In genomic region chr4:154907833-154908232, GRCm38 (mm10) we compare ENCODE assay signal across 8 mouse cellular contexts. TPM values are rescaled to one million over a fixed set of nuclear protein-coding genes. Genes with fewer than 3 reads are reported as not detected.
DNase-seq lines count a peak whose midpoint lies in the region; ATAC-seq lines count a peak whose summit lies in the region.

No protein-coding gene starts in this region.

- H3K9ac ChIP-seq in intestine, embryonic 15.5 days = no peak overlapping the region; the same call in 1 of the 2 replicates

- 38% methylated on average over 17 of the region's 17 CpGs for WGBS in intestine, embryonic 15.5 days

- H3K9me3 ChIP-seq in intestine, embryonic 15.5 days = no peaks in the 10 kb centered on the region

- peak; percentile 55; the same call in 1 of the 2 replicates for ATAC-seq in intestine, embryonic 15.5 days
- ATAC-seq in megakaryocyte progenitor cell, adult 5-6 weeks (replicated peaks; ENCODE audit: poor library complexity) = peak; percentile 56

- H3K36me3 ChIP-seq in intestine, embryonic 15.5 days = no peaks in the 10 kb centered on the region

- intact Hi-C loops in left cerebral cortex, postnatal 14 days (cut with DNase I) = loop anchor here (2.0 to 5.0 kb wide), 2 partner anchors 29 to 34 kb away; no protein-coding TSS in a partner anchor

- peak overlapping the region; percentile 43 for H3K4me2 ChIP-seq in intestine, embryonic 15.5 days (replicated peaks)

- peak; percentile 77 for DNase-seq in urinary bladder, postnatal 14 days (ENCODE audit: low spot score)
- no peak for DNase-seq in urinary bladder, adult 2 months (ENCODE audit: low spot score)
- DNase-seq in cerebellum, postnatal 36 days = peak; percentile 74 to 76
- peak; percentile 56 to 68 for DNase-seq in frontal cortex, postnatal 36 days (ENCODE audit: low spot score in 2 of 2)
- peak; percentile 73 for DNase-seq in left cerebral cortex, postnatal 14 days (ENCODE audit: low spot score in 2 of 2)
- DNase-seq in right cerebral cortex, postnatal 25 days = peak; percentile 58

- H3K27me3 ChIP-seq in intestine, embryonic 15.5 days (replicated peaks) = no peaks in the 10 kb centered on the region

- 0 out of 2 replicates have a peak overlapping the region, but pooled peaks have one; percentile 58 for H3K27ac ChIP-seq in intestine, embryonic 15.5 days

- peaks cover 19% of the 10 kb centered on the region for H3K4me1 ChIP-seq in intestine, embryonic 15.5 days (replicated peaks)

- H3K4me3 ChIP-seq in intestine, embryonic 15.5 days (replicated peaks) = no peak overlapping the region

RNA-seq across cellular contexts. Expression of gene Fam213b, which starts 8.9 kb away (rescaled TPM):
- polyA plus RNA-seq in urinary bladder, adult 2 months (2012; rRNA removed) = 33.1 and 35.2 TPM in 2 replicates
- 32.0 and 37.2 TPM in 2 replicates for polyA plus RNA-seq in intestine, embryonic 15.5 days (2015; fragmentation: Nextera tagmentation; extraction: Ambion mirVana)
- 10 to 100 TPM; 33.4 to 34.0 TPM for total RNA-seq in left cerebral cortex, postnatal 14 days (2021)
- total RNA-seq in megakaryocyte progenitor cell, adult 5-6 weeks (2015) = 5.0 and 5.6 TPM in 2 replicates
- total RNA-seq in megakaryocyte progenitor cell, adult 5-6 weeks (2017) = 1.8 and 5.6 TPM in 2 replicates

RNA-seq across cellular contexts. Expression of gene Tnfrsf14, which starts 20.5 kb away (rescaled TPM):
- 18.8 and 21.4 TPM in 2 replicates for polyA plus RNA-seq in urinary bladder, adult 2 months (2012; rRNA removed)
- 3.0 and 3.6 TPM in 2 replicates for polyA plus RNA-seq in intestine, embryonic 15.5 days (2015; fragmentation: Nextera tagmentation; extraction: Ambion mirVana)
- total RNA-seq in left cerebral cortex, postnatal 14 days (2021) = 1 to 10 TPM; 1.3 to 1.6 TPM
- total RNA-seq in megakaryocyte progenitor cell, adult 5-6 weeks (2015) = 68.4 and 89.8 TPM in 2 replicates
- total RNA-seq in megakaryocyte progenitor cell, adult 5-6 weeks (2017) = 58.3 and 68.2 TPM in 2 replicates

RNA-seq across cellular contexts. Expression of gene Mmel1, which starts 38.4 kb away (rescaled TPM):
- polyA plus RNA-seq in urinary bladder, adult 2 months (2012; rRNA removed) = 0.06 and 0.07 TPM in 2 replicates
- polyA plus RNA-seq in intestine, embryonic 15.5 days (2015; fragmentation: Nextera tagmentation; extraction: Ambion mirVana) = 0.20 and 0.34 TPM in 2 replicates
- under 1 TPM; 0.24 to 0.30 TPM for total RNA-seq in left cerebral cortex, postnatal 14 days (2021)
- not detected in 2 replicates for total RNA-seq in megakaryocyte progenitor cell, adult 5-6 weeks (2015)
- total RNA-seq in megakaryocyte progenitor cell, adult 5-6 weeks (2017) = not detected in 2 replicates

RNA-seq across cellular contexts. Expression of gene Hes5, which starts 52.9 kb away (rescaled TPM):
- 0.06 and 0.07 TPM in 2 replicates for polyA plus RNA-seq in urinary bladder, adult 2 months (2012; rRNA removed)
- 1.8 and 2.5 TPM in 2 replicates for polyA plus RNA-seq in intestine, embryonic 15.5 days (2015; fragmentation: Nextera tagmentation; extraction: Ambion mirVana)
- total RNA-seq in left cerebral cortex, postnatal 14 days (2021) = 10 to 100 TPM; 32.6 to 48.7 TPM
- 0.64 and 0.67 TPM in 2 replicates for total RNA-seq in megakaryocyte progenitor cell, adult 5-6 weeks (2015)
- total RNA-seq in megakaryocyte progenitor cell, adult 5-6 weeks (2017) = 0.24 and 4.5 TPM in 2 replicates

RNA-seq across cellular contexts. Expression of gene Pank4, which starts 56.1 kb away (rescaled TPM):
- 39.8 and 45.9 TPM in 2 replicates for polyA plus RNA-seq in urinary bladder, adult 2 months (2012; rRNA removed)
- 34.2 and 36.1 TPM in 2 replicates for polyA plus RNA-seq in intestine, embryonic 15.5 days (2015; fragmentation: Nextera tagmentation; extraction: Ambion mirVana)
- 10 to 100 TPM; 31.8 to 33.4 TPM for total RNA-seq in left cerebral cortex, postnatal 14 days (2021)
- total RNA-seq in megakaryocyte progenitor cell, adult 5-6 weeks (2015) = 28.0 and 43.9 TPM in 2 replicates
- 24.6 and 24.8 TPM in 2 replicates for total RNA-seq in megakaryocyte progenitor cell, adult 5-6 weeks (2017)

Comparison
In these comparisons a context has a peak if more than half of its experiments do, and no peak if none do; other contexts are left out.
1. RNA of gene Fam213b, which starts 8.9 kb away (total RNA-seq): 33.4 to 34.0 TPM in left cerebral cortex, postnatal 14 days; 1.8 to 5.6 TPM in megakaryocyte progenitor cell, adult 5-6 weeks; every median in the first group is over 4 times any median in the second.
2. RNA of gene Tnfrsf14, which starts 20.5 kb away (total RNA-seq): 58.3 to 89.8 TPM in megakaryocyte progenitor cell, adult 5-6 weeks; 1.3 to 1.6 TPM in left cerebral cortex, postnatal 14 days; every median in the first group is over 10 times any median in the second.